Mouse (Mus musculus) induced T-regulatory cell, adult 2 months (primary cell): ENCODE measurements at regions not wholly inside any gene's neighbourhood (a gene's known extent, or its start where the extent isn't known, plus 50 kb on each side); places are given as distances from the start of the nearest gene placed in this dataset.
A peak's percentile ranks its signal among the peaks of the same experiment; 100 is the strongest.

ENCODE experiments used
- DNase-seq: peaks from one replicate; pipeline ENCODE4 v3.0.0-alpha.2; 2012; ENCODE audit warnings: low read depth

- no peak for DNase-seq
Measured at GRCm38 (mm10) chr5:148704769-148705168, 152.2 kb upstream of the Ubl3 start.

GRCm38 (mm10) chr5:148701859-148702258 lies 149.3 kb upstream of the Ubl3 start:
- no peak for DNase-seq

- no peak for DNase-seq
Measured at GRCm38 (mm10) chr5:148701001-148701400, 148.4 kb upstream of the Ubl3 start.

- peak; percentile 51 for DNase-seq
Measured at GRCm38 (mm10) chr5:148700240-148700639, 147.7 kb upstream of the Ubl3 start.

GRCm38 (mm10) chr5:148697631-148698368 lies 145.2 kb upstream of the Ubl3 start:
- no peak for DNase-seq

- DNase-seq, result no peak
Measured at GRCm38 (mm10) chr5:148694352-148694751, 141.8 kb upstream of the Ubl3 start.

- DNase-seq, result no peak
Measured at GRCm38 (mm10) chr5:148691486-148691885, 138.9 kb upstream of the Ubl3 start.

GRCm38 (mm10) chr5:148690823-148691197 lies 138.2 kb upstream of the Ubl3 start:
- no peak for DNase-seq

- no peak for DNase-seq
Measured at GRCm38 (mm10) chr5:148690158-148690822, 137.7 kb upstream of the Ubl3 start.

- no peak for DNase-seq
Measured at GRCm38 (mm10) chr5:148689297-148689696, 136.7 kb upstream of the Ubl3 start.

- no peak for DNase-seq
Measured at GRCm38 (mm10) chr5:148688501-148688900, 135.9 kb upstream of the Ubl3 start.

GRCm38 (mm10) chr5:148687827-148688226 lies 135.2 kb upstream of the Ubl3 start:
- DNase-seq, result no peak

GRCm38 (mm10) chr5:148684216-148684615 lies 131.6 kb upstream of the Ubl3 start:
- no peak for DNase-seq

- DNase-seq, result peak; percentile 40
Measured at GRCm38 (mm10) chr5:148682553-148682952, 130.0 kb upstream of the Ubl3 start.

GRCm38 (mm10) chr5:148680341-148680740 lies 127.8 kb upstream of the Ubl3 start:
- peak; percentile 64 for DNase-seq

- peak; percentile 86 for DNase-seq
Measured at GRCm38 (mm10) chr5:148679586-148679985, 127.0 kb upstream of the Ubl3 start.

- peak; percentile 77 for DNase-seq
Measured at GRCm38 (mm10) chr5:148678285-148678937, 125.8 kb upstream of the Ubl3 start.

GRCm38 (mm10) chr5:148674281-148674680 lies 121.7 kb upstream of the Ubl3 start:
- peak; percentile 61 for DNase-seq

- DNase-seq, result no peak
Measured at GRCm38 (mm10) chr5:148662281-148662741, 109.7 kb upstream of the Ubl3 start.

GRCm38 (mm10) chr5:148661120-148661519 lies 108.5 kb upstream of the Ubl3 start:
- DNase-seq, result peak; percentile 45

GRCm38 (mm10) chr5:148657936-148658640 lies 105.5 kb upstream of the Ubl3 start:
- no peak for DNase-seq

- no peak for DNase-seq
Measured at GRCm38 (mm10) chr5:148652525-148653243, 100.1 kb upstream of the Ubl3 start.
